Mouse (Mus musculus) heart, adult 2 months (tissue): Measurements from ENCODE around the gene Mettl24.

Experiments
- CTCF ChIP-seq: fragments of 200-600 bp; IDR thresholded peaks from 2 replicates; pipeline ENCODE4 v1.8.1; 2022; ENCODE audit warnings: antibody characterized with exemption, mild to moderate bottlenecking, moderate library complexity
- EP300 ChIP-seq: fragments of 200-500 bp; IDR thresholded peaks from 2 replicates; pipeline ENCODE4 v1.6.1; 2011; ENCODE audit warnings: low read depth, low read length, control low read depth; ENCODE audit not compliant: insufficient read depth
- POLR2A ChIP-seq: fragments of 200-500 bp; IDR thresholded peaks from 2 replicates; pipeline ENCODE4 v1.6.1; 2011; ENCODE audit warnings: mild to moderate bottlenecking, low read depth, low read length, control low read depth; ENCODE audit not compliant: insufficient read depth

- TF ChIP-seq CTCF: peak; percentile 52
- TF ChIP-seq POLR2A: no peak
- no peak for TF ChIP-seq EP300
Measured at GRCm38 (mm10) chr10:40813627-40814026, 130.5 kb downstream of the Mettl24 start.
